Comparison of ENCODE assay signal across 8 mouse cellular contexts in the genomic region with DNA sequence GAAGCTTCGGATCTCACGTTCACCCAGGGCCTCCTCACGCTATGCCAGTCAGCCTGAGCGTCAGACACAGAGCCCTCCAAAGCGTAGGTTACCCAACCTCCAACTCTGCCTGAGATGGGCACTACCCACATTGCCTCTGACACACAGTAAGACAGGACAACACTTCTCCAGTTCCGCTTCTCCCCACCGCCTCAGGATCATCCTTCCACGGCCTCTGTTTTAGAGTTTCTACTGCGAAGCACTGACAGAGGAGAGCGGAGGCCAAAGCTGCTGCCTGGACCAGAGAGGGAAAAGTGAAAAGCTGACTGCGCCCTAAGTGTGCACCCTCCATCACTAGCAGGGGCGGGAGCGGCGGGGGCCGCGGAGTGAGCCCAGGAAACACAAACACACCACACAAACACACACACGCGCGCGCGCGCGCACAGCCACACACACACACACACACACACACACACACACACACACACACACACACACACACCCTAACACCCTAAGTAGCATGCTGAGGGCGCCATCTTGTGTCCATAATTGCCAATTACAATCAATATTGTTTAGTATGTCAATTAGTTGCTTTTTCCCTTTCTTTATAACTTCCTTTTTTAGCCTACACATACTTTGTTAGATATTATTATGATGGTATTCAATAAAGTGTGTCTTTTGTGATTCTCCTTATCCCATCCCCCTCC. TPM values are rescaled to one million over a fixed set of nuclear protein-coding genes. Genes with fewer than 3 reads are reported as not detected.
DNase-seq lines count a peak whose midpoint lies in the region; ATAC-seq and TF ChIP-seq lines count a peak whose summit lies in the region.

No protein-coding gene starts in this region.

- no peak for TF ChIP-seq POLR2A in brain, embryonic 14.5 days (IDR thresholded peaks at IDR 0.05; ENCODE audit: borderline replicate concordance, extremely low read depth, insufficient read depth, insufficient read length, poor library complexity, severe bottlenecking)

- no peak; the same call in 1 of the 2 replicates for ATAC-seq in heart, embryonic 13.5 days (ENCODE audit: extremely low read depth, insufficient number of reproducible peaks, low FRiP score, low TSS enrichment)
- ATAC-seq in liver, embryonic 12.5 days, result no peak
- ATAC-seq in stomach, postnatal 0 days (ENCODE audit: low FRiP score, low TSS enrichment), result peak; percentile 36; the same call in 1 of the 2 replicates

- no peak overlapping the region for H3K27ac ChIP-seq in layer of hippocampus, adult 2 months
- no peak overlapping the region for H3K27ac ChIP-seq in heart, embryonic 13.5 days (replicated peaks)
- no peak overlapping the region for H3K27ac ChIP-seq in liver, embryonic 12.5 days
- H3K27ac ChIP-seq in stomach, postnatal 0 days (replicated peaks), result no peak overlapping the region

- H3K4me2 ChIP-seq in heart, embryonic 13.5 days, result peak overlapping the region; percentile 57
- H3K4me2 ChIP-seq in liver, embryonic 12.5 days, result peak overlapping the region; percentile 40
- H3K4me2 ChIP-seq in stomach, postnatal 0 days (replicated peaks; ENCODE audit: low read depth), result peak overlapping the region; percentile 17; the same call in 1 of the 2 replicates

- no peak overlapping the region for H3K9ac ChIP-seq in heart, embryonic 13.5 days
- H3K9ac ChIP-seq in liver, embryonic 12.5 days, result no peak overlapping the region
- H3K9ac ChIP-seq in stomach, postnatal 0 days (ENCODE audit: low read length), result no peak overlapping the region

- H3K4me1 ChIP-seq in heart, embryonic 13.5 days, result no peaks in the 10 kb centered on the region
- peaks cover 3% of the 10 kb centered on the region; the same call in 1 of the 2 replicates for H3K4me1 ChIP-seq in liver, embryonic 12.5 days
- no peaks in the 10 kb centered on the region for H3K4me1 ChIP-seq in stomach, postnatal 0 days (replicated peaks; ENCODE audit: control insufficient read depth, insufficient read depth)

- peaks cover 13% of the 10 kb centered on the region for H3K27me3 ChIP-seq in heart, embryonic 13.5 days (replicated peaks)
- no peaks in the 10 kb centered on the region for H3K27me3 ChIP-seq in liver, embryonic 12.5 days (replicated peaks)
- no peaks in the 10 kb centered on the region for H3K27me3 ChIP-seq in stomach, postnatal 0 days (ENCODE audit: control insufficient read depth, insufficient read depth, low read length)

- peak; percentile 60 for TF ChIP-seq CTCF in layer of hippocampus, adult 2 months (conservative IDR thresholded peaks at IDR 0.05)
- peak; percentile 44; the same call in 1 of the 2 replicates for TF ChIP-seq CTCF in brain, embryonic 14.5 days (IDR thresholded peaks at IDR 0.05; ENCODE audit: borderline replicate concordance, extremely low read depth, insufficient read depth, insufficient read length)
- TF ChIP-seq CTCF in stomach, postnatal 0 days (IDR thresholded peaks at IDR 0.05; ENCODE audit: low read depth), result peak; percentile 86

- intact Hi-C loops in left cerebral cortex, postnatal 4 days (cut with DNase I), result loop anchor here (10.0 kb wide), 2 partner anchors 631 to 671 kb away; no protein-coding TSS in a partner anchor

- no peaks in the 10 kb centered on the region for H3K9me3 ChIP-seq in heart, embryonic 13.5 days
- no peaks in the 10 kb centered on the region for H3K9me3 ChIP-seq in liver, embryonic 12.5 days (replicated peaks)
- H3K9me3 ChIP-seq in stomach, postnatal 0 days (ENCODE audit: control insufficient read depth, low read length), result no peaks in the 10 kb centered on the region

- no peak for TF ChIP-seq EP300 in stomach, postnatal 0 days (optimal IDR thresholded peaks at IDR 0.05)

- peak in 1 of 2 experiments; percentile 49 for DNase-seq in layer of hippocampus, adult 2 months (ENCODE audit: low spot score in 2 of 2)
- DNase-seq in layer of hippocampus, adult 8-10 months (ENCODE audit: low spot score in 2 of 2), result no peak
- DNase-seq in brain, embryonic 14.5 days (ENCODE audit: low read depth), result peak; percentile 65
- DNase-seq in stomach, postnatal 0 days (ENCODE audit: low spot score), result peak; percentile 37
- DNase-seq in left cerebral cortex, postnatal 4 days, result no peak
- DNase-seq in thymus, postnatal 36 days, result no peak

- 48% methylated on average over 15 of the region's 24 CpGs for WGBS in heart, embryonic 13.5 days
- 36% methylated on average over 23 of the region's 24 CpGs for WGBS in liver, embryonic 12.5 days (ENCODE audit: insufficient replicate concordance)
- WGBS in stomach, postnatal 0 days, result 39% methylated on average over 24 of the region's 24 CpGs

- H3K36me3 ChIP-seq in heart, embryonic 13.5 days, result no peaks in the 10 kb centered on the region
- H3K36me3 ChIP-seq in liver, embryonic 12.5 days, result no peaks in the 10 kb centered on the region
- no peaks in the 10 kb centered on the region for H3K36me3 ChIP-seq in stomach, postnatal 0 days (ENCODE audit: control insufficient read depth, insufficient read depth, low read length)

- no peak overlapping the region for H3K4me3 ChIP-seq in layer of hippocampus, adult 2 months
- H3K4me3 ChIP-seq in heart, embryonic 13.5 days, result peak overlapping the region; percentile 24; the same call in 1 of the 2 replicates
- H3K4me3 ChIP-seq in liver, embryonic 12.5 days, result no peak overlapping the region
- no peak overlapping the region for H3K4me3 ChIP-seq in stomach, postnatal 0 days (ENCODE audit: low read depth, low read length)

RNA-seq across cellular contexts. Expression of a gene that starts 8.4 kb away (rescaled TPM):
- 10 to 100 TPM in 1 of 2 experiments, 1 to 10 TPM in 1; 9.6 to 11.3 TPM for total RNA-seq in layer of hippocampus, adult 2 months (2021)
- 10 to 100 TPM in 3 of 4 experiments, 1 to 10 TPM in 1; 9.9 to 16.9 (median 12.6) TPM for total RNA-seq in layer of hippocampus, adult 8-10 months (2022)
- 1.1 and 1.9 TPM in 2 replicates for polyA plus RNA-seq in brain, embryonic 14.5 days (2012; rRNA removed)
- 3.2 and 4.0 TPM in 2 replicates for polyA plus RNA-seq in heart, embryonic 13.5 days (2015; fragmentation: Nextera tagmentation; extraction: Ambion mirVana)
- 4.6 and 6.8 TPM in 2 replicates for polyA plus RNA-seq in liver, embryonic 12.5 days (2016; fragmentation: Nextera tagmentation; extraction: Ambion mirVana)
- 6.5 TPM in 2 replicates for polyA plus RNA-seq in stomach, postnatal 0 days (2015; fragmentation: Nextera tagmentation; extraction: Ambion mirVana)
- total RNA-seq in left cerebral cortex, postnatal 4 days (2021), result 1 to 10 TPM; 4.2 to 5.6 TPM

RNA-seq across cellular contexts. Expression of a gene that starts 20.1 kb away (rescaled TPM):
- total RNA-seq in layer of hippocampus, adult 2 months (2021), result 1 to 10 TPM; 2.1 to 2.7 TPM
- total RNA-seq in layer of hippocampus, adult 8-10 months (2022), result 1 to 10 TPM; 1.6 to 6.6 (median 4.7) TPM
- 0.13 and 0.27 TPM in 2 replicates for polyA plus RNA-seq in brain, embryonic 14.5 days (2012; rRNA removed)
- 0.14 and 0.31 TPM in 2 replicates for polyA plus RNA-seq in heart, embryonic 13.5 days (2015; fragmentation: Nextera tagmentation; extraction: Ambion mirVana)
- 1.6 and 2.1 TPM in 2 replicates for polyA plus RNA-seq in liver, embryonic 12.5 days (2016; fragmentation: Nextera tagmentation; extraction: Ambion mirVana)
- polyA plus RNA-seq in stomach, postnatal 0 days (2015; fragmentation: Nextera tagmentation; extraction: Ambion mirVana), result 0.13 and 0.25 TPM in 2 replicates
- 1 to 10 TPM; 1.2 to 2.7 TPM for total RNA-seq in left cerebral cortex, postnatal 4 days (2021)

Comparison
In these comparisons a context has a peak if more than half of its experiments do, and no peak if none do; other contexts are left out.
1. DNase-seq: peak in brain, embryonic 14.5 days (single experiment) and stomach, postnatal 0 days (single experiment); none in layer of hippocampus, adult 8-10 months (0 of 2), left cerebral cortex, postnatal 4 days (single experiment) and thymus, postnatal 36 days (0 of 2).
2. Peak in every context shown above with its lines, with median percentiles within 50 percentile points of each other: CTCF ChIP-seq and H3K4me2 ChIP-seq.